Mouse (Mus musculus): Measurements from ENCODE around the gene Tprn.

DNA sequence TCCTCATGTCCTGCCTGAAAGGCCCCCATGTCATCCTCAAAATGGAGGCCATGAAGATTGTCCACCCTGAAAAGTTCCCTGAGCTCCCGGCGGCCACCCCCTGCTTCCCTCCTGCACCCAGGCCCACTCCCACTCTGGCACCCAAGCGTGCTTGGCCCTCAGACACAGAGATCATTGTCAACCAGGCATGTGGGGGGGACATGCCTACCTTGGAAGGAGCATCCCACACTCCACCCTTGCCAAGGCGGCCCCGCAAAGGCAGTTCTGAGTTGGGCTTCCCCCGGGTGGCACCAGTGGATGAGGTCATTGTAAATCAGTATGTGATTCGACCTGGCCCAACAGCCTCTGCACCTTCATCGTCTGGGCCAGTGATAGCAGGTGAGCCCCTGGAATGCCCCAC is 19.1 kb upstream of the Tprn start:
- TF ChIP-seq CTCF (IDR thresholded peaks at IDR 0.05; ENCODE audit: extremely low read depth, insufficient read depth, low read length) (no peak), POLR2A (IDR thresholded peaks at IDR 0.05; ENCODE audit: extremely low read depth, insufficient read depth, low read length) (no peak)
